Mouse (Mus musculus): ENCODE data around the gene Pard3b. TPM values are rescaled to one million over a fixed set of nuclear protein-coding genes. Genes with fewer than 3 reads are reported as not detected.

The Pard3b gene
- polyA plus RNA-seq, 1 experiment = 5.7 TPM

DNA sequence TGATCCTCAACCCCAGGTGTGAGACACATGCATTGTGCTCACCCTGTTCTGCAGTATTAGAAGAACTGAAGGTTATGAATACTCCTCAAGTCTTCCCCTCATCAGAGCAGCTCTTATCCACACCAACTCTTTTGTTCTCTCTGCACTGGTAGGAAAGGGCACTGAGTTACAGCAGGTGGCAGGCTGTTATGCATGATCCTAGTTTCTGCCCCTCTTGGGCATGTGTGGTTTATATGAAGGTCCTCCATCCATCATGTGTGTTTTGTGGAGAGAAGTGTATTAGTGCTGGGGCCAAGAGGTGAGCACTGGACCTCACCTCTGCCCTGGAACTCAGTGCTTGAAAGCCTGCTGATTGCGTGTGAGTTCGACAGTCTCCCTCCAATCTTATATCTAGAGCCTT lies 994.3 kb downstream of the Pard3b start:
- no peak for DNase-seq
- 96% methylated on average over 2 of the region's 2 CpGs for WGBS
- no peak for TF ChIP-seq POLR2A (IDR thresholded peaks at IDR 0.05; ENCODE audit: borderline replicate concordance, extremely low read depth, low read depth, low read length)
- TF ChIP-seq CTCF (IDR thresholded peaks at IDR 0.05; ENCODE audit: insufficient read depth, low read length) = no peak
- no peak overlapping the region for H3K4me3 ChIP-seq (replicated peaks; ENCODE audit: extremely low read depth, low read depth, low read length)
- peaks cover 2% of the 10 kb centered on the region; the same call in 1 of the 2 replicates for H3K4me1 ChIP-seq (ENCODE audit: control insufficient read depth, insufficient read depth, low read length)

DNA sequence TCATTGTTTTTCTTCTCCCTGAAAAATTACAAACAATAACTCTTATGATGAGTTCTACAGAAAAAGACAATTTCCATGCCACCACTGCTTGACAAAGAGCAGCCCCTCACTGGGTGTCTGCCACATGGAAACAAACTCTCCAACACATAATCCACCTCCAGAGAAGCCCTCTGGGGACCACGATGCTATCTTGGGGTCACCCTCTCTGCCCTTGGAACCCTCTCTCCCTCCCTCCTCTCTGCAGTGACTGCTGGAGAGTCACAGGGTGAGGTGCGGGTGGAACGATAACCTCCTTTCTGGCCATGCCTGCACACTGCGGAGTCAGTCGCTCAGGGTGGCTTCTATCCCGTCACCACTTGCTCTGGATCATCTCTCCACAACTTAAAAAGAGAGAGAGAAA lies 996.6 kb downstream of the Pard3b start:
- no peak for DNase-seq
- H3K4me3 ChIP-seq (replicated peaks; ENCODE audit: extremely low read depth, low read depth, low read length) = no peak overlapping the region
- H3K4me1 ChIP-seq (ENCODE audit: control insufficient read depth, insufficient read depth, low read length) = 0 out of 2 replicates have a peak, but pooled peaks cover under 1% of the 10 kb centered on the region
- WGBS = 66% methylated on average over 6 of the region's 6 CpGs
- TF ChIP-seq POLR2A (IDR thresholded peaks at IDR 0.05; ENCODE audit: borderline replicate concordance, extremely low read depth, low read depth, low read length) (no peak), CTCF (IDR thresholded peaks at IDR 0.05; ENCODE audit: insufficient read depth, low read length) (no peak)

GRCm38 (mm10) chr1:62636906-62637673 lies 998.5 kb downstream of the Pard3b start:
- WGBS = 95% methylated on average over 6 of the region's 6 CpGs
- DNase-seq = no peak
- TF ChIP-seq CTCF (IDR thresholded peaks at IDR 0.05; ENCODE audit: insufficient read depth, low read length) (no peak), POLR2A (IDR thresholded peaks at IDR 0.05; ENCODE audit: borderline replicate concordance, extremely low read depth, low read depth, low read length) (no peak)
- Histone ChIP-seq H3K4me1 (ENCODE audit: control insufficient read depth, insufficient read depth, low read length) (no peaks in the 10 kb centered on the region), H3K4me3 (replicated peaks; ENCODE audit: extremely low read depth, low read depth, low read length) (no peak overlapping the region)

DNA sequence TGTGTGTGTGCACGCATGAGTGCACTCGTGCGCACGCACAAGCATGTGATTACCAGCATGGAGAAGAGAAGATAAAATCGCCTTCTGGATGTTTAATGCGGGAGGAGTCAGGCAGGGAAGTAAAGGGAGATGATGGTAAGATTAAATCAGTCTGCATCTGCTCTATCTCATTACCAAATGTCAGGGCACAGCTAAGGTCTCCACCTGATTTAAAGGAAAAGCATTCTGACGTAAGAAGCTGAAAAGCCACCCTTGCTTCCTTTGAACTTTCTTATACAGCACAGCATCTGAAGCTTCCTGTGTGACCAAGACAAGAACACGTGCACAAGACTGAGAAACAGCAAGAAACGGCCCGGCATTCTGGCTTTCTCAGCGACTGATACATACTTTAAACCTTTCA lies 1000.4 kb downstream of the Pard3b start:
- no peak for TF ChIP-seq POLR2A (IDR thresholded peaks at IDR 0.05; ENCODE audit: borderline replicate concordance, extremely low read depth, low read depth, low read length)
- no peak for TF ChIP-seq CTCF (IDR thresholded peaks at IDR 0.05; ENCODE audit: insufficient read depth, low read length)
- H3K4me1 ChIP-seq (ENCODE audit: control insufficient read depth, insufficient read depth, low read length) = no peaks in the 10 kb centered on the region
- 88% methylated on average over 11 of the region's 11 CpGs for WGBS
- no peak for DNase-seq
- no peak overlapping the region for H3K4me3 ChIP-seq (replicated peaks; ENCODE audit: extremely low read depth, low read depth, low read length)

DNA sequence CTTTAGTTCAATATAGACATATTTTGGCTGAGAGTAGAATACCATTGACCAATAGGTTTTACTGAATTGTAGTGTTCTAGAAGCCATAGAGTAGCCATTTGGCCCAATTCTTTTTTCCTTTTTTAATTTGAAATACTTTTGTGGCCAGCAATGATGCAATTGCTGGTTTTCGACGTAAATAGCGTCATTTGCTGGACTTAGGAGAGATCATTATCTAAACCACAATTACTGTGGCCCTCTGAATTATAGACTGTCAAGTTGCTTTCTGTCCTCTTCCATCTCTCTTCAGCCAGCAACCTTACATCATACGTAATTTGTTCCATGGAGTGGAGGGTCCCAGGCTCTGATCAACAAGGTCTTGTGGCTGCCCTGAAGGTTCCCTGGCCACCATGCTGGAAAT lies 1000.8 kb downstream of the Pard3b start:
- no peak overlapping the region for H3K4me3 ChIP-seq (replicated peaks; ENCODE audit: extremely low read depth, low read depth, low read length)
- no peak for DNase-seq
- no peaks in the 10 kb centered on the region for H3K4me1 ChIP-seq (ENCODE audit: control insufficient read depth, insufficient read depth, low read length)
- TF ChIP-seq CTCF (IDR thresholded peaks at IDR 0.05; ENCODE audit: insufficient read depth, low read length) (no peak), POLR2A (IDR thresholded peaks at IDR 0.05; ENCODE audit: borderline replicate concordance, extremely low read depth, low read depth, low read length) (no peak)
- WGBS = 85% methylated on average over 4 of the region's 4 CpGs

- TF ChIP-seq POLR2A (IDR thresholded peaks at IDR 0.05; ENCODE audit: borderline replicate concordance, extremely low read depth, low read depth, low read length) (no peak), CTCF (IDR thresholded peaks at IDR 0.05; ENCODE audit: insufficient read depth, low read length) (no peak)
- no peak overlapping the region for H3K4me3 ChIP-seq (replicated peaks; ENCODE audit: extremely low read depth, low read depth, low read length)
- no peaks in the 10 kb centered on the region for H3K4me1 ChIP-seq (ENCODE audit: control insufficient read depth, insufficient read depth, low read length)
- WGBS = 77% methylated on average over 8 of the region's 8 CpGs
- no peak for DNase-seq
Measured at GRCm38 (mm10) chr1:62644631-62645278, 1006.1 kb downstream of the Pard3b start.

DNA sequence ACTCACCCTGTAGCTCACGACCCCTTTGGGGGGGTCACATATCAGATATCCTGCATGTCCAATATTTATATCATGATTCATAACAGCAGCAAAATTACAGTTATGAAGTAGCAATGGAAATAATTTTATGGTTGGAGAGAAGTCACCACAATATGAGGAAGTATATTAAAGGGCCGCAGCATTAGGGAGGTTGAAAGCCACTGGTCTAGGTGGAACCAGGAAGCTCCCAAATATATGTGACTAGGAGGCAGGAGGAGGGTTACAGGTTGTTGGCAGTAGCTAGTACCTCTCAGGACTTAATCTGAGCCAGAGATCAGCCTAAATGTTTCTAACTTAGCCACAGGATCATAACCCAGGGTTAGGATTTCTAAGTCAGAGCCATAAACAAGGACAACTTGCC lies 1008.2 kb downstream of the Pard3b start:
- Histone ChIP-seq H3K4me3 (replicated peaks; ENCODE audit: extremely low read depth, low read depth, low read length) (no peak overlapping the region), H3K4me1 (ENCODE audit: control insufficient read depth, insufficient read depth, low read length) (no peaks in the 10 kb centered on the region)
- WGBS = 75% methylated on average over 2 of the region's 2 CpGs
- DNase-seq = no peak
- TF ChIP-seq POLR2A (IDR thresholded peaks at IDR 0.05; ENCODE audit: borderline replicate concordance, extremely low read depth, low read depth, low read length) (no peak), CTCF (IDR thresholded peaks at IDR 0.05; ENCODE audit: insufficient read depth, low read length) (no peak)

- no peak overlapping the region for H3K4me3 ChIP-seq (replicated peaks; ENCODE audit: extremely low read depth, low read depth, low read length)
- WGBS = 69% methylated on average over 6 of the region's 6 CpGs
- DNase-seq = no peak
- no peaks in the 10 kb centered on the region for H3K4me1 ChIP-seq (ENCODE audit: control insufficient read depth, insufficient read depth, low read length)
- TF ChIP-seq POLR2A (IDR thresholded peaks at IDR 0.05; ENCODE audit: borderline replicate concordance, extremely low read depth, low read depth, low read length) = no peak
- no peak for TF ChIP-seq CTCF (IDR thresholded peaks at IDR 0.05; ENCODE audit: insufficient read depth, low read length)
Measured at GRCm38 (mm10) chr1:62648116-62648515, 1009.5 kb downstream of the Pard3b start.

- H3K4me1 ChIP-seq (ENCODE audit: control insufficient read depth, insufficient read depth, low read length) = no peaks in the 10 kb centered on the region
- WGBS = 71% methylated on average over 5 of the region's 5 CpGs
- no peak for DNase-seq
- no peak overlapping the region for H3K4me3 ChIP-seq (replicated peaks; ENCODE audit: extremely low read depth, low read depth, low read length)
- TF ChIP-seq CTCF (IDR thresholded peaks at IDR 0.05; ENCODE audit: insufficient read depth, low read length) (no peak), POLR2A (IDR thresholded peaks at IDR 0.05; ENCODE audit: borderline replicate concordance, extremely low read depth, low read depth, low read length) (no peak)
Measured at GRCm38 (mm10) chr1:62648591-62648990, 1010.0 kb downstream of the Pard3b start.

- no peak for DNase-seq
- no peak for TF ChIP-seq POLR2A (IDR thresholded peaks at IDR 0.05; ENCODE audit: borderline replicate concordance, extremely low read depth, low read depth, low read length)
- Histone ChIP-seq H3K4me1 (ENCODE audit: control insufficient read depth, insufficient read depth, low read length) (no peaks in the 10 kb centered on the region), H3K4me3 (replicated peaks; ENCODE audit: extremely low read depth, low read depth, low read length) (no peak overlapping the region)
- 93% methylated on average over 5 of the region's 5 CpGs for WGBS
Measured at GRCm38 (mm10) chr1:62650491-62650890, 1011.9 kb downstream of the Pard3b start.
